Mouse (Mus musculus): Measurements from ENCODE around the gene Cyld.

The Cyld gene

DNA sequence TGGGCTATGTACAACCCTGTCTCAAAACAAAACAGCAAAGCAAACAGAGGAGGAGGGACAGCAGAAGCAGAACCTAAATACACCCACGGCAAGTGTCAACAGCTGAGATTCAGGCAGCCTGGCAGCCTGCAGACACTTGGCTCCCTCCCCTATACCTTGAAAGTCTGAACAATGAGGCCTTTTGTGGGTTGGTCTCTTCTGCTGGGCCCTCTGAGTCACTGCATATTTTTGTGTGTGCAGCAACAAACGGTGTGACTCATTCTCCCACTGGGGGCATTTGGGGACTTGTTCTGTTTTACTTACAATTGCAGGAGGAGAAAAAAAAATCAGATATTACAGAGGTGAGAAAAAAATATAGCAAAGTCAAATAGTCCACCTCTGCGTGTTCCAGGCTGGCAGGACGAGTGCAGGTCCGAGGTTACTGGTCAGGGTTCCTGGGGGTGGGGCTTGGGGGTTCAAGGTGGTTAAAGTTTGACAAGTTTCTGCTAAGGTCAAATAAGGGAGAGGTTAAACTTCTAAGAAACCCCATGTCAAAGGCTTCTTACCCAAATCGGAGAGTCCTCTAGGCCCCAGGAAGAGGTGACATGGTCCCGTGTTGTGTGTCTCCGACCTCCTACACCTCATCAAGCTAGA lies 96.0 kb downstream of the Cyld start:
- DNase-seq (ENCODE audit: low spot score in 2 of 2): no peak

DNA sequence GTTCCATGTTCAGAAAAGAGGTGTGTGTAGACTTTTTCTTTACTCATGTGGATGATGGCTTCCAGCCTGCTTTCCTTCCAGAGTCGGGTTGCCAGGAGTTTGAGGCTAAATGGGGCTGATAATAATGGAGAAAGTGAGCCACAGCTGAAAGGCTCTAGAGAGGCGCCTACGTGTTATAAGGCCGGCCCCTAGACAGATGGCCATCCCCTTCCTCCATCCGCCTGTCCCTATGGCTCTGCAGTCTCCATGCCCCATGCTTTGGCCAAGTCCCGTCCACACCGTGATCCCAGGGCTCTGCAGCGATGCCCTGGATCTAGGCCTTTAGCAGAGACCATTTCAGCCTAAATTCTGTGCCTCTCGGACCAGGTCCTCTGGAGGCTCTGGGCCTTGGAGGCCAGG lies 96.5 kb downstream of the Cyld start:
- DNase-seq (ENCODE audit: low spot score in 2 of 2): no peak

DNA sequence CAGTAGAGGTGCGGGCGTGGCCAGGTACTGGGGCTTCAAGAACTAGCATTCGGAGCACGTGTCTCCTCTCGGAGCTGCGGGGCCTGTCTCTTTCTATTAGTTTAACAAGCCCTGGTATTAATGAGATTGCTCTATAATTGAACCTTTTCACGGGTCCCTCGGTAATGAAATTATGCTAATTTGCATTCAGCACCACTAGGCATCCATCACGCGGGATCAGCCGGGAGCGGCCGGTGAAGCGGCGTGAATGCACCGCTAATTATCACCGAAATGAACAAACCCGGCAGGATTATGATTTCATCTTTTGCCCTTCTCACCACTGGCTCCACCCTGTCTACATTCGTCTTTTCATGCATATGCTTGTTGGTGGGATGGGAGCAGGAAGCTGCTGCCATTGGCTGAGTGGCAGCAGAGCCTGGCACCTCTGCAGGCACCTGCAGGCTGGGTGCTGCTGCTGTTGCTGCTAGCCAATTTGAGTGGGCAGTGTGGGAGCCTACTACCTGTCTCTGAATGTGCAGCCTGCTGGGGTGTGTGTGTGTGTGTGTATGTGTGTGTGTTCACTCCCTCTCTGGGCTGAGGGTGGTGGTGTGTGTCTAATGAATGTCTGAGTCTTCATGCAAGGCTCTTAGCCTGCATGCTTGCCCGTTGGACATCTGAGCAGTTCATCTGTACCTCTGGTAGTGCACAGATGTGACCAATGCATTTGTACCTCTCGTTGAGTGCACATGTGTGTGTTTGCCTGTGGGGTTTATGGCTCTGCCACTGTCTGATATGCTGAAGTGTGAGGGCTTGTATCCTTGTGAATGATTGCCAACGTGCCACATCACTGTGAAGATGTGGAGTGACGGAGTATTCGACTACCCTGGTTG lies 97.2 kb downstream of the Cyld start:
- no peak for DNase-seq (ENCODE audit: low spot score in 2 of 2)

DNA sequence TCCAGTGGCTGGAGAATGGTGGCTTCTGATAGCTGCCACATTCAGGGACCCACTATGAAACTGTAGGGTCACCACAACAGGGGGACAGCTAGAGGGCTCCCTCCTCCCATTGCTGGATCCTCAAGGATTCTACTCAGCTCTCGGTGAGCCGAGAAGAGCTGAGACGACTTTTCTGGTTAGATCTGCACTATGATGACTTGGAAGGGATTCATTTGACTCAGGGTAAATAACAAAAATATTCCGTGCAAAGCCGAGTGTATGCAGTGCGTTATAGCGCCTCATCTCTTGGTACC lies 97.7 kb downstream of the Cyld start:
- DNase-seq (ENCODE audit: low spot score in 2 of 2): no peak

DNA sequence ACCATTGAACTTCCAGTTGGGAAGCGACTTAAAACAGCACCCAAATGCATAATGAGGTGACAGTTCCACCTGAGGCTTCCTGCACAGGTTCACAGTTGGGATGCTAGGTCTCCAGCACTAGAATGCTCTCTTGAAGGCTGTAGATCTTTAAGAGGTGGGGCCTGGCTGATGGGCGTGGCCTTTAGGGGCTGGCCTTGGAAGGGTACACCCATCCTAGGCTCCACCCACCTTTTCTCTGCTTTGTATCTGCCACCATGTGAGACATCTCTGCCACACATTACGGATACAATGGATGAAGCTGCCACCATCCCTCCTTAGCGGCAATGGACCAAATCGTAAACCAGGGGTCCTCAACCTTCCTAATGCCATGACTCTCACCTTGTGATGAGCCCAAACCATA lies 99.1 kb downstream of the Cyld start:
- no peak for DNase-seq (ENCODE audit: low spot score in 2 of 2)

DNA sequence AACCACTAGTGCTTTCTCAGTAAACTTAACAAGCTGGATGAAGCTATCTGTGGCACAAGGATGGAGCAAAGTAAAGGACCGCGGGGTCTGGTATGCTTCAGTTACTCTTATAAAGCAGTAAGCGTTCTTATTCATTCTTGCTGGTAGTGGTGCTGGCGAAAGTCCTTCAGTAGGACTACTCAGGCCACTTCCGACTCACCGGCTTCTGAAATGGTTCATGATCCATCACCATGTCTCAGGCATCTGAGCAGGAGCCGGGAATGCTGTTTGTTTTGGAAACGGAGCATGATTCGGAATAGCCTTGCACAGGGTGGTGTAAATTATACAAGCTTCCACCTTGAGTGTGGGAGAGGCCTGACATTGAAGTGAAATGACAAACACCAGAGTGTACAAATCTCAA lies 99.8 kb downstream of the Cyld start:
- DNase-seq (ENCODE audit: low spot score in 2 of 2): no peak
